8 mouse cellular contexts compared by ENCODE assay signal in the genomic region with DNA sequence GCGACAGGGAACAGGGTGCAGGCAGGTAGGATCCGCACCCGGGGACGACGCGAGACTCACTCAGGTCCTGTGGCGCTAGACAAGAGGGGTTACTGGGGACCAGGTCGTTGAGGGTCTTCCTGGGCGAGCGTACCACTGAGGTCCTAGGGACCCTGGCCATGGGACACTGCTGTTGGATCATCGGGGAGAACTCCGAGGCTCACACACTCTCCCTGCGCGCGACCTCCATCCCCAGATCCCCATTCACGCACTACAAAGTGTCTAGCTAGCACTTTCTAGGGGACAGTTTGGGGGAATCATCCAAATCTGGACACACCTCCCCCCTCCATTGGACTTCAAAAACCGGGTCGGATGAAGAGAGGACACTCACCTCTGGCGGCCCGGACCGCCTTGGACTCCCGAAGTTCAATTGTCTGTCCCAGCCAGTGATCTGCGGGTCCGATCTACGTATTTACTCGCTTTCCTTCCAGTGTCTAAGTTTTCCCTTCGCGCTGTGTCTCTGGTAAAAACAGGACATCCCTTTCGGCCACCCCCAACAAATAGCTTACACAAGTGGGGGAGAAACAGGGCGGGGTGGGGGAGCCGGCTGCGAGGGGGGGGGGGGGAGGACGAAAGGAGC. TPM values are rescaled to one million over a fixed set of nuclear protein-coding genes. Genes with fewer than 3 reads are reported as not detected.
DNase-seq lines count a peak whose midpoint lies in the region; ATAC-seq and TF ChIP-seq lines count a peak whose summit lies in the region.
"Had no signal": no experiment of that assay in that cellular context is flagged by ENCODE, and none has a peak within 500 bp of the region (broad histone marks: within the 10 kb centered on the region; RNA-seq: fewer than 3 reads in every experiment).

No protein-coding gene starts in this region.

- TF ChIP-seq CTCF in forebrain, postnatal 0 days (IDR thresholded peaks at IDR 0.05; ENCODE audit: low read depth) = no peak
- no peak for TF ChIP-seq CTCF in kidney, postnatal 0 days (IDR thresholded peaks at IDR 0.05; ENCODE audit: low read depth)
- TF ChIP-seq CTCF in midbrain, postnatal 0 days (IDR thresholded peaks at IDR 0.05) = no peak

- DNase-seq in lung, postnatal 36 days = no peak
- peak; percentile 57 for DNase-seq in embryo, embryonic 11 days
- peak; percentile 34 for DNase-seq in forebrain, postnatal 0 days
- peak; percentile 27 for DNase-seq in kidney, postnatal 0 days (ENCODE audit: low spot score)
- DNase-seq in midbrain, postnatal 0 days (ENCODE audit: low spot score) = no peak
- no peak for DNase-seq in thymus, postnatal 4 days

- under 1% methylated on average over 32 of the region's 33 CpGs for WGBS in lung, embryonic 15.5 days
- WGBS in forebrain, postnatal 0 days = 1% methylated on average over 32 of the region's 33 CpGs
- WGBS in kidney, postnatal 0 days = under 1% methylated on average over 29 of the region's 33 CpGs
- under 1% methylated on average over 29 of the region's 33 CpGs for WGBS in midbrain, postnatal 0 days

- H3K9ac ChIP-seq in lung, embryonic 15.5 days = peak overlapping the region; percentile 47
- H3K9ac ChIP-seq in forebrain, postnatal 0 days = peak overlapping the region; percentile 41
- peak overlapping the region; percentile 66 for H3K9ac ChIP-seq in kidney, postnatal 0 days (ENCODE audit: low read depth, low read length)
- peak overlapping the region; percentile 48; the same call in 1 of the 2 replicates for H3K9ac ChIP-seq in midbrain, postnatal 0 days (replicated peaks; ENCODE audit: low read length, poor library complexity, severe bottlenecking)

- H3K4me1 ChIP-seq in lung, embryonic 15.5 days = peaks cover 22% of the 10 kb centered on the region
- peaks cover 16% of the 10 kb centered on the region for H3K4me1 ChIP-seq in forebrain, postnatal 0 days (ENCODE audit: insufficient read depth)
- H3K4me1 ChIP-seq in kidney, postnatal 0 days (replicated peaks; ENCODE audit: insufficient read depth, low read length) = peaks cover 6% of the 10 kb centered on the region; the same call in 1 of the 2 replicates
- H3K4me1 ChIP-seq in midbrain, postnatal 0 days (ENCODE audit: insufficient read depth, low read length) = peaks cover 4% of the 10 kb centered on the region

- no peaks in the 10 kb centered on the region for H3K36me3 ChIP-seq in lung, embryonic 15.5 days
- no peaks in the 10 kb centered on the region for H3K36me3 ChIP-seq in forebrain, postnatal 0 days (ENCODE audit: insufficient read depth)
- H3K36me3 ChIP-seq in kidney, postnatal 0 days (ENCODE audit: insufficient read depth, low read length) = no peaks in the 10 kb centered on the region
- H3K36me3 ChIP-seq in midbrain, postnatal 0 days (ENCODE audit: insufficient read depth, low read length) = no peaks in the 10 kb centered on the region

- H3K4me3 ChIP-seq in lung, embryonic 15.5 days = peak overlapping the region; percentile 58
- peak overlapping the region; percentile 57 for H3K4me3 ChIP-seq in forebrain, postnatal 0 days (ENCODE audit: low read depth, low read length)
- peak overlapping the region; percentile 63 for H3K4me3 ChIP-seq in kidney, postnatal 0 days (replicated peaks; ENCODE audit: low read depth, low read length)
- H3K4me3 ChIP-seq in midbrain, postnatal 0 days (ENCODE audit: low read depth, low read length) = peak overlapping the region; percentile 53

- peak overlapping the region; percentile 84 for H3K4me2 ChIP-seq in lung, embryonic 15.5 days
- peak overlapping the region; percentile 95 for H3K4me2 ChIP-seq in forebrain, postnatal 0 days (ENCODE audit: low read depth)
- peak overlapping the region; percentile 69 for H3K4me2 ChIP-seq in kidney, postnatal 0 days (ENCODE audit: low read length)
- H3K4me2 ChIP-seq in midbrain, postnatal 0 days (ENCODE audit: low read depth, low read length, poor library complexity, severe bottlenecking) = peak overlapping the region; percentile 97

- no peak overlapping the region for H3K27ac ChIP-seq in lung, embryonic 15.5 days
- no peak overlapping the region for H3K27ac ChIP-seq in forebrain, postnatal 0 days (ENCODE audit: low read depth, low read length)
- H3K27ac ChIP-seq in kidney, postnatal 0 days = peak overlapping the region; percentile 77
- H3K27ac ChIP-seq in midbrain, postnatal 0 days (ENCODE audit: low read depth, low read length) = no peak overlapping the region
- H3K27ac ChIP-seq: macrophage had no signal

- ATAC-seq in lung, embryonic 15.5 days (ENCODE audit: borderline replicate concordance, extremely low read depth, low FRiP score, low TSS enrichment) = peak; percentile 54
- ATAC-seq in forebrain, postnatal 0 days = peak; percentile 36
- peak; percentile 47 for ATAC-seq in kidney, postnatal 0 days (replicated peaks; ENCODE audit: low FRiP score, low read depth)
- peak; percentile 43; the same call in 1 of the 2 replicates for ATAC-seq in midbrain, postnatal 0 days (ENCODE audit: low FRiP score)

- no peaks in the 10 kb centered on the region for H3K9me3 ChIP-seq in lung, embryonic 15.5 days
- H3K9me3 ChIP-seq in forebrain, postnatal 0 days (ENCODE audit: low read length) = no peaks in the 10 kb centered on the region
- no peaks in the 10 kb centered on the region for H3K9me3 ChIP-seq in kidney, postnatal 0 days (replicated peaks; ENCODE audit: low read length)
- H3K9me3 ChIP-seq in midbrain, postnatal 0 days (ENCODE audit: low read length) = no peaks in the 10 kb centered on the region

- H3K27me3 ChIP-seq in lung, embryonic 15.5 days = peaks cover 30% of the 10 kb centered on the region
- peaks cover 4% of the 10 kb centered on the region for H3K27me3 ChIP-seq in forebrain, postnatal 0 days (ENCODE audit: insufficient read depth, low read length)
- no peaks in the 10 kb centered on the region for H3K27me3 ChIP-seq in kidney, postnatal 0 days (ENCODE audit: insufficient read depth, low read length)
- peaks cover 26% of the 10 kb centered on the region for H3K27me3 ChIP-seq in midbrain, postnatal 0 days (ENCODE audit: insufficient read depth, low read length)

RNA-seq across cellular contexts. Expression of a gene that starts 1.1 kb away (rescaled TPM):
- polyA plus RNA-seq in lung, embryonic 15.5 days (2015; fragmentation: Nextera tagmentation; extraction: Ambion mirVana) = 0.75 and 0.79 TPM in 2 replicates
- 0.95 and 1.3 TPM in 2 replicates for total RNA-seq in forebrain, postnatal 0 days (2014; rRNA removed)
- 0.48 TPM in 2 replicates for polyA plus RNA-seq in forebrain, postnatal 0 days (2015; fragmentation: Nextera tagmentation; extraction: Ambion mirVana)
- 4.8 and 5.1 TPM in 2 replicates for polyA plus RNA-seq in kidney, postnatal 0 days (2015; fragmentation: Nextera tagmentation; extraction: Ambion mirVana)
- total RNA-seq in midbrain, postnatal 0 days (2014; rRNA removed) = 1.0 and 1.2 TPM in 2 replicates
- 0.13 and 0.42 TPM in 2 replicates for polyA plus RNA-seq in midbrain, postnatal 0 days (2015; fragmentation: Nextera tagmentation; extraction: Ambion mirVana)

Comparison
In these comparisons a context has a peak if more than half of its experiments do, and no peak if none do; other contexts are left out.
1. DNase-seq: peak in embryo, embryonic 11 days (single experiment), forebrain, postnatal 0 days (single experiment) and kidney, postnatal 0 days (single experiment); none in lung, postnatal 36 days (single experiment), midbrain, postnatal 0 days (single experiment) and thymus, postnatal 4 days (single experiment).
2. Peak in every context shown above with its lines, with median percentiles within 50 percentile points of each other: ATAC-seq, H3K4me2 ChIP-seq, H3K4me3 ChIP-seq and H3K9ac ChIP-seq.